Mouse (Mus musculus) splenic B cell, adult 2 months (primary cell): Measurements from ENCODE around the gene Olfr1102.

Experiments used
- DNase-seq: peaks from one replicate; pipeline ENCODE4 v3.0.0-alpha.2; 2011; ENCODE audit warnings: low read depth, low spot score
- H3K27me3 ChIP-seq: 2 replicates; pipeline ENCODE4 v1.6.1; 2012; ENCODE audit warnings: mild to moderate bottlenecking, low read length, moderate library complexity, mixed read lengths; ENCODE audit not compliant: control insufficient read depth, poor library complexity, insufficient read depth, severe bottlenecking
- H3K36me3 ChIP-seq: 2 replicates; pipeline ENCODE4 v1.6.1; 2012; ENCODE audit warnings: mild to moderate bottlenecking, low read length, moderate library complexity, mixed read lengths; ENCODE audit not compliant: control insufficient read depth, poor library complexity, insufficient read depth, severe bottlenecking

Gene Olfr1102

GRCm38 (mm10) chr2:86998098-86998497 lies at the start of gene Olfr1102:
Gene Olfr1102, plus strand, starts transcription at chr2:86998398.
- Histone ChIP-seq H3K27me3 (no peaks in the 10 kb centered on the region), H3K36me3 (no peaks in the 10 kb centered on the region)
- DNase-seq, result no peak

DNA sequence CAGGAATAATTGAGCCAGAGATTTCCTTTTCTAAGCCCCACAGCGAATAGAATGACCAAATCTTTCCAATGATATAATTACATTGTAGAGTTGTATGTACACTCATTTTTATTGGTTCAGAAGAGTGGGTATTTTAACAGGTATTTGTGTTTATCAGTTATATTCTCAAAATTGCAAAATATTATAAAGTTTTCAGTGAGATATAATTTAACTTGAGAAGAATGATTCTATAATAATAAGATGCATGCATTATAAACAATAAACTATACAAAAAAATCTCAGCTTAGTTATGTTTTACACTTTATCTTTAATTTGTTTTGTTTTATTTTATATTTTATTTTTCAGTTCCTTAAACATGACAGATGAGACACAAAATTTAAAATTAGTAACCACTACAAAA lies 37.6 kb upstream of the Olfr1102 start, which contains the start of gene Olfr1099:
Gene Olfr1099, minus strand, starts transcription at position 101 of the 400 bp plus-strand sequence.
- no peaks in the 10 kb centered on the region for H3K36me3 ChIP-seq
- H3K27me3 ChIP-seq, result no peaks in the 10 kb centered on the region
- DNase-seq, result no peak

DNA sequence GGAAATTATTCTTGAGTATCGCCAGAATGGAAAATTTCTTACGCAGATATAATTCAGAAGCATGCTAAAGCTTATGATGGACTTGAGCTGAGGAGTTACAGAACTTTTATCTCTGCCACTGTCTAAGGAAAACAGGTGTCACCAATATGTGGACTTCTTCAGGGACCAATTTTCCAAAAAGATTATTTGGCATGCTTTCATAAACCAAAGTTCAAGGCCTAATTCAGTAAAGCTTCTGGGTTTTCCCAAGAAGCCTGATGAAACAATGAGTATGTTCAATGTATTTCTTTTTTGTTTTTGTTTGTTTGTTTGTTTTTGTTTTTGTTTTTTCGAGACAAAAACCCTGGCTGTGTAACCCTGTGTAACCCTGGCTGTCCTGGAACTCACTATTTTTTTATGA lies 18.3 kb upstream of the Olfr1102 start, which contains the start of gene Olfr1100:
Gene Olfr1100, minus strand, starts transcription at position 101 of the 400 bp plus-strand sequence.
- Histone ChIP-seq H3K36me3 (no peaks in the 10 kb centered on the region), H3K27me3 (no peaks in the 10 kb centered on the region)
- no peak for DNase-seq

DNA sequence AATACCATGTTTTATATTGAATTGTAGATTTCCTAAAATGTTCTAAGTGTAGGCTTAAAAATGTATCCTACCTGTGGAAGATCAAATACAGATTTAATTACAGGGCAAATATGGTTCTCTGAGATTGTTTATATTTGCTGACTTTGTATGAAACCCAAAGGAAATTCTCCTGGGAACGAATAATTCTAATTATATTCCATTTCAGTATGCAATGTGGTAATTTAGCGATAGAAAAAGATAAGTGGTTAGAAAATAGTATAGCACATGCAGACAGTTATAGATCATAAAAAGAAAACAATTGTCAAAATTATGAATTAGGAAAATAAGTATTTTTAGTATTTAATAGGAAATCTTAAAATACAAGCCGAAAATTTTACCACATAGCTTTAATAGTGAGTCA lies 7.1 kb upstream of the Olfr1102 start, which contains the start of gene Olfr1101:
Gene Olfr1101, minus strand, starts transcription at position 101 of the 400 bp plus-strand sequence.
- Histone ChIP-seq H3K36me3 (no peaks in the 10 kb centered on the region), H3K27me3 (no peaks in the 10 kb centered on the region)
- DNase-seq, result no peak

- no peaks in the 10 kb centered on the region for H3K36me3 ChIP-seq
- no peak for DNase-seq
These were observed 28.8 kb downstream of the Olfr1102 start, which contains the start of gene Olfr1104 for GRCm38 (mm10) chr2:87026980-87027379. Gene Olfr1104, minus strand, starts transcription at chr2:87027080.

DNA sequence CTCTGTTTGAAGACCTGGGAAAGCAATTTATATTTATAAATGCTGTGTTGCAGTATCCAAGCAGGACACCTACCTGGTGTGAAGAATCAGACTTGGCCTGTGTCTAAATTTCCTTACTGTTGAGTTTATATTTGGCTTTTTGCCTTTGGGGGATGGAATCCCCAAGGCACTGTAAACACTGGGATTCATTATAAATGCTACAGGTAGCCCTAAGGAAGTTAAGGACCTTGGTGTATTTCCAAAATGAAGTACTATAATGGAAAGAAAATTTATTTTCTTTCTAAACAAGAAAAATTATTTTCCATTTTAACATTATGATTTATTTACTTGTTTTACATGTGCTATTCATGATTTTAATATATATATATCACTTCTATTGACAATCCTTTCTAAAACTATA lies 38.2 kb downstream of the Olfr1102 start, which contains the start of gene Olfr1105:
Gene Olfr1105, minus strand, starts transcription at position 101 of the 400 bp plus-strand sequence.
- no peaks in the 10 kb centered on the region for H3K36me3 ChIP-seq
- no peak for DNase-seq
- H3K27me3 ChIP-seq, result no peaks in the 10 kb centered on the region

More at GRCm38 (mm10) chr2:87026980-87027379, 28.8 kb downstream of the Olfr1102 start, which contains the start of gene Olfr1104:
- H3K27me3 ChIP-seq, result no peaks in the 10 kb centered on the region

DNA sequence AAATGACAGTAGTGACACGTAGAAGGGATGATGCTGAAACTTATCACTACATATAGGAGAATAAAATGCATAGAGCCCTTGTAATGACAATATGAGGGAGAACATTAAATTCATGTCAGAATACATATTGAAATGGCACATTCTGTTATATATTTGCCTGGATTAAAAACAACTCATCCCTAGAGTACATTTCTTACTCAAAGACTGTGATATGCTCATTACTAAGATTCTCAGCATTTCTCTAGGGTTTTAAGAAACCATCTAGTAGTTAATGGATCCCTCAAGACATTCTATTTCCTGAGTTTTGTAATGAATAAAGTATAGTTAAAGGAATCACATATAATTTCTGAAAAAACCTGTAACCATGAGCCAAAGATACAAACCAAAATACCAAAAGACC lies 54.0 kb downstream of the Olfr1102 start, which contains the start of gene Olfr1106:
Gene Olfr1106, minus strand, starts transcription at position 101 of the 400 bp plus-strand sequence.
- H3K27me3 ChIP-seq, result no peaks in the 10 kb centered on the region
- no peaks in the 10 kb centered on the region for H3K36me3 ChIP-seq
- no peak for DNase-seq
